Mouse (Mus musculus): ENCODE results near the gene Isy1. TPM values are rescaled to one million over a fixed set of nuclear protein-coding genes. Genes with fewer than 3 reads are reported as not detected.
A peak's percentile ranks its signal among the peaks of the same experiment; 100 is the strongest.

Isy1 gene
- total RNA-seq, 2 experiments from 2014 or later = 3.5 to 3.7 TPM

GRCm38 (mm10) chr6:87807735-87808440 lies 30.7 kb downstream of the Isy1 start:
- 0 out of 2 replicates have a peak, but pooled peaks have one; percentile 18 for ATAC-seq (replicated peaks; ENCODE audit: low FRiP score, poor library complexity, severe bottlenecking)

GRCm38 (mm10) chr6:87806857-87807256 lies 31.7 kb downstream of the Isy1 start:
- ATAC-seq (replicated peaks; ENCODE audit: low FRiP score, poor library complexity, severe bottlenecking) = no peak

- no peak for ATAC-seq (replicated peaks; ENCODE audit: low FRiP score, poor library complexity, severe bottlenecking)
These were observed 32.6 kb downstream of the Isy1 start for GRCm38 (mm10) chr6:87806028-87806427.

- no peak for ATAC-seq (replicated peaks; ENCODE audit: low FRiP score, poor library complexity, severe bottlenecking)
These were observed 33.1 kb downstream of the Isy1 start for GRCm38 (mm10) chr6:87805448-87805847.

- ATAC-seq (replicated peaks; ENCODE audit: low FRiP score, poor library complexity, severe bottlenecking) = no peak
These were observed 33.7 kb downstream of the Isy1 start for GRCm38 (mm10) chr6:87804886-87805285.

GRCm38 (mm10) chr6:87804036-87804435 lies 34.6 kb downstream of the Isy1 start:
- no peak for ATAC-seq (replicated peaks; ENCODE audit: low FRiP score, poor library complexity, severe bottlenecking)

- no peak for ATAC-seq (replicated peaks; ENCODE audit: low FRiP score, poor library complexity, severe bottlenecking)
These were observed 36.1 kb downstream of the Isy1 start for GRCm38 (mm10) chr6:87802462-87802861.

- peak; percentile 68 for ATAC-seq (replicated peaks; ENCODE audit: low FRiP score, poor library complexity, severe bottlenecking)
These were observed 39.0 kb downstream of the Isy1 start for GRCm38 (mm10) chr6:87799576-87799975.

GRCm38 (mm10) chr6:87797321-87797720 lies 41.3 kb downstream of the Isy1 start:
- no peak for ATAC-seq (replicated peaks; ENCODE audit: low FRiP score, poor library complexity, severe bottlenecking)

- peak; percentile 39; the same call in 1 of the 2 replicates for ATAC-seq (replicated peaks; ENCODE audit: low FRiP score, poor library complexity, severe bottlenecking)
These were observed 42.2 kb downstream of the Isy1 start for GRCm38 (mm10) chr6:87796251-87796880.

GRCm38 (mm10) chr6:87795385-87796150 lies 43.0 kb downstream of the Isy1 start:
- no peak for ATAC-seq (replicated peaks; ENCODE audit: low FRiP score, poor library complexity, severe bottlenecking)

GRCm38 (mm10) chr6:87793821-87794510 lies 44.6 kb downstream of the Isy1 start:
- ATAC-seq (replicated peaks; ENCODE audit: low FRiP score, poor library complexity, severe bottlenecking) = no peak

GRCm38 (mm10) chr6:87791826-87792225 lies 46.8 kb downstream of the Isy1 start:
- ATAC-seq (replicated peaks; ENCODE audit: low FRiP score, poor library complexity, severe bottlenecking) = no peak

GRCm38 (mm10) chr6:87790779-87791480 lies 47.7 kb downstream of the Isy1 start:
- ATAC-seq (replicated peaks; ENCODE audit: low FRiP score, poor library complexity, severe bottlenecking) = peak; percentile 87

GRCm38 (mm10) chr6:87789791-87790190 lies 48.8 kb downstream of the Isy1 start:
- no peak for ATAC-seq (replicated peaks; ENCODE audit: low FRiP score, poor library complexity, severe bottlenecking)

- ATAC-seq (replicated peaks; ENCODE audit: low FRiP score, poor library complexity, severe bottlenecking) = 0 out of 2 replicates have a peak, but pooled peaks have one; percentile 7
These were observed 49.6 kb downstream of the Isy1 start for GRCm38 (mm10) chr6:87788896-87789587.

GRCm38 (mm10) chr6:87788266-87788895 lies 50.2 kb downstream of the Isy1 start:
- ATAC-seq (replicated peaks; ENCODE audit: low FRiP score, poor library complexity, severe bottlenecking) = no peak

GRCm38 (mm10) chr6:87787108-87787890 lies 51.3 kb downstream of the Isy1 start:
- no peak for ATAC-seq (replicated peaks; ENCODE audit: low FRiP score, poor library complexity, severe bottlenecking)

Data from erythroblast, adult 5-6 weeks (primary cell).